Mouse (Mus musculus) MEL (cell line): ENCODE measurements around the gene Smoc1. TPM values are rescaled to one million over a fixed set of nuclear protein-coding genes. Genes with fewer than 3 reads are reported as not detected.

Experiments
- DNase-seq: peaks from one replicate; pipeline ENCODE4 v3.0.0; 2011; ENCODE audit warnings: low read depth, low spot score
- H3K27ac ChIP-seq: 2 replicates; pipeline ENCODE4 v1.5.1; 2012; ENCODE audit warnings: low read depth, mild to moderate bottlenecking, control low read depth, low read length, moderate library complexity; ENCODE audit not compliant: control insufficient read depth
- H3K27me3 ChIP-seq, 2 experiments: fragments of 150-350 bp in 1 of 2; sonication (generic) in 1 of 2; 2 replicates each; pipeline ENCODE4 v1.6.1; 2012; ENCODE audit warnings: low read length in 2 of 2, mild to moderate bottlenecking in 2 of 2, improper control_type of control experiment in 1 of 2, moderate library complexity in 1 of 2; ENCODE audit not compliant: insufficient read depth in 2 of 2, control insufficient read depth in 1 of 2
- H3K36me3 ChIP-seq, 2 experiments: 2 replicates each; pipeline ENCODE4 v1.6.1; 2012 to 2014; ENCODE audit warnings: low read length in 2 of 2, improper control_type of control experiment in 1 of 2, inconsistent platforms in 1 of 2, mild to moderate bottlenecking in 1 of 2; ENCODE audit not compliant: insufficient read depth in 2 of 2, control insufficient read depth in 1 of 2
- H3K4me1 ChIP-seq, 2 experiments: fragments of 150-350 bp in 1 of 2; sonication (generic) in 1 of 2; 2 replicates each; pipeline ENCODE4 v1.6.1; 2012; ENCODE audit warnings: low read length in 2 of 2, improper control_type of control experiment in 1 of 2, mild to moderate bottlenecking in 1 of 2; ENCODE audit not compliant: insufficient read depth in 2 of 2, control insufficient read depth in 1 of 2
- H3K4me3 ChIP-seq, 2 experiments: fragments of 150-350 bp in 1 of 2; sonication (generic) in 1 of 2; 2 replicates each; pipeline ENCODE4 v1.5.1; 2012; ENCODE audit warnings: low read depth in 2 of 2, low read length in 2 of 2, mild to moderate bottlenecking in 2 of 2, moderate library complexity in 2 of 2, control low read depth in 1 of 2, improper control_type of control experiment in 1 of 2; ENCODE audit not compliant: control insufficient read depth in 1 of 2, insufficient read depth in 1 of 2
- H3K79me2 ChIP-seq: 2 replicates; pipeline ENCODE4 v1.6.1; 2012; ENCODE audit warnings: mild to moderate bottlenecking, low read length, moderate library complexity; ENCODE audit not compliant: control insufficient read depth, poor library complexity, insufficient read depth
- H3K9ac ChIP-seq: 2 replicates; pipeline ENCODE4 v1.6.1; 2012; ENCODE audit warnings: low read depth, mild to moderate bottlenecking, control low read depth, low read length, moderate library complexity; ENCODE audit not compliant: control insufficient read depth, poor library complexity, severe bottlenecking
- H3K9me3 ChIP-seq: fragments of 150-350 bp; sonication (generic); replicated peaks from 2 replicates; pipeline ENCODE4 v1.6.1; 2012; ENCODE audit warnings: mild to moderate bottlenecking, low read length, improper control_type of control experiment, moderate library complexity; ENCODE audit not compliant: insufficient read depth
- BHLHE40 ChIP-seq: IDR thresholded peaks from 2 replicates; pipeline ENCODE4 v1.6.1; 2012; ENCODE audit warnings: low read depth, mild to moderate bottlenecking, inconsistent platforms, low read length, improper control_type of control experiment, borderline replicate concordance
- CHD1 ChIP-seq: IDR thresholded peaks from 2 replicates; pipeline ENCODE4 v1.6.1; 2012; ENCODE audit warnings: low read depth, mild to moderate bottlenecking, inconsistent platforms, low read length, improper control_type of control experiment
- CTCF ChIP-seq, 3 experiments: IDR thresholded peaks in 2 of 3; conservative IDR thresholded peaks in 1 of 3; 2 replicates each; pipeline ENCODE4 v1.5.1; 2011 to 2012; ENCODE audit warnings: low read length in 3 of 3, low read depth in 2 of 3, mild to moderate bottlenecking in 2 of 3, improper control_type of control experiment in 1 of 3, inconsistent platforms in 1 of 3, mixed read lengths in 1 of 3, moderate library complexity in 1 of 3; ENCODE audit not compliant: control insufficient read depth in 1 of 3, insufficient read depth in 1 of 3, poor library complexity in 1 of 3, severe bottlenecking in 1 of 3
- MAFK ChIP-seq: IDR thresholded peaks from 2 replicates; pipeline ENCODE4 v1.6.1; 2011; ENCODE audit warnings: low read depth, mild to moderate bottlenecking, low read length, improper control_type of control experiment, borderline replicate concordance
- MAX ChIP-seq: IDR thresholded peaks from 2 replicates; pipeline ENCODE4 v1.6.1; 2011; ENCODE audit warnings: low read length, improper control_type of control experiment
- MEF2A ChIP-seq: IDR thresholded peaks from 2 replicates; pipeline ENCODE4 v1.6.1; 2014; ENCODE audit warnings: low read depth, mild to moderate bottlenecking, inconsistent platforms, low read length, improper control_type of control experiment; ENCODE audit not compliant: poor library complexity, insufficient replicate concordance, severe bottlenecking; ENCODE audit errors: extremely low read depth
- MXI1 ChIP-seq: IDR thresholded peaks from 2 replicates; pipeline ENCODE4 v1.6.1; 2011; ENCODE audit warnings: mild to moderate bottlenecking, low read depth, low read length, improper control_type of control experiment
- NELFE ChIP-seq: IDR thresholded peaks from 2 replicates; pipeline ENCODE4 v1.6.1; 2011; ENCODE audit warnings: low read depth, low read length, improper control_type of control experiment
- POLR2AphosphoS2 ChIP-seq: IDR thresholded peaks from 2 replicates; pipeline ENCODE4 v1.6.1; 2011; ENCODE audit warnings: low read length, improper control_type of control experiment
- RCOR1 ChIP-seq: IDR thresholded peaks from 2 replicates; pipeline ENCODE4 v1.6.1; 2012; ENCODE audit warnings: low read depth, mild to moderate bottlenecking, inconsistent platforms, low read length, improper control_type of control experiment
- SIN3A ChIP-seq: IDR thresholded peaks from 2 replicates; pipeline ENCODE4 v1.6.1; 2012; ENCODE audit warnings: low read length, improper control_type of control experiment, inconsistent platforms
- SMC3 ChIP-seq: IDR thresholded peaks from 2 replicates; pipeline ENCODE4 v1.6.1; 2011; ENCODE audit warnings: low read depth, low read length, improper control_type of control experiment
- TBP ChIP-seq: IDR thresholded peaks from 2 replicates; pipeline ENCODE4 v1.8.0; 2011; ENCODE audit warnings: low read depth, low read length, improper control_type of control experiment
- UBTF ChIP-seq: IDR thresholded peaks from 2 replicates; pipeline ENCODE4 v1.6.1; 2012; ENCODE audit warnings: low read depth, mild to moderate bottlenecking, inconsistent platforms, low read length, improper control_type of control experiment, moderate library complexity, borderline replicate concordance; ENCODE audit not compliant: insufficient read depth
- USF1 ChIP-seq: IDR thresholded peaks from 2 replicates; pipeline ENCODE4 v1.6.1; 2014; ENCODE audit warnings: low read depth, mild to moderate bottlenecking, inconsistent platforms, low read length, improper control_type of control experiment, moderate library complexity
- USF2 ChIP-seq, 2 experiments: IDR thresholded peaks; 2 replicates each; pipeline ENCODE4 v1.6.1; 2011 to 2012; ENCODE audit warnings: improper control_type of control experiment in 2 of 2, low read length in 2 of 2, borderline replicate concordance in 1 of 2, inconsistent platforms in 1 of 2, low read depth in 1 of 2, mild to moderate bottlenecking in 1 of 2; ENCODE audit not compliant: insufficient read depth in 1 of 2
- ZKSCAN1 ChIP-seq: IDR thresholded peaks from 2 replicates; pipeline ENCODE4 v1.6.1; 2012; ENCODE audit warnings: low read depth, mild to moderate bottlenecking, inconsistent platforms, low read length, improper control_type of control experiment, moderate library complexity
- polyA plus RNA-seq, 2 experiments: library from polyadenylated mRNA; stranded (reverse) in 1 of 2; unstranded in 1 of 2; fragments of >175 nt in 1 of 2; fragments of >200 nt in 1 of 2; gene quantifications; 2 replicates each; pipeline versions ENCODE4 v1.2.1 to v1.2.4; 2012; ENCODE audit warnings: low replicate concordance in 2 of 2, low read depth in 1 of 2; ENCODE audit not compliant: insufficient read length in 2 of 2, insufficient read depth in 1 of 2, missing spikeins in 1 of 2
- total RNA-seq: library from RNA; depleted of rRNA; stranded (reverse); fragments of 300-350 nt; gene quantifications from 2 replicates; pipeline ENCODE4 v1.2.3, GENCODE M21; 2012

The Smoc1 gene
- total and polyA plus RNA-seq, 3 experiments, result 18.8 to 23.3 TPM; not detected in 1

DNA sequence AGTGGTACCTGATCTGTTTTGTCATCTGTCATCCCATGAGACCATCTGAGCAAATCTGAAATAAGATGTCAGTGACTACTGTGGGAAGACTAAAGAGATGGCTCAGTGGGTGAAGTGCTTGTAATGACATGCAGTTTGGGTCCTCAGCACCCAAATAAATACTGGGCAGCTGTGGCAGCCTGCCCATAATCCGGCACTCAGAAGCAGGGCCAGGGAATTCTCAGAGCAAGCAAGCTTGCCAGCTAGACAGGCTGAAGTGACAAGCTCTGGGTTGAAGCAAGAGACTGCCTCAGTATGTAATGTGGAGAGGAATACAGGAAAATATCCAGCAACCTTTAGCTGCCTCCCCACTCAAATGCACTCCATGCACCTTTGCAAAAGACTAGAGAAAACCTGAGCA lies 58.6 kb downstream of the Smoc1 start:
- DNase-seq, result no peak
- Histone ChIP-seq H3K9ac (no peak overlapping the region), H3K9me3 (no peaks in the 10 kb centered on the region), H3K4me1 (no peaks in the 10 kb centered on the region), H3K79me2 (no peaks in the 10 kb centered on the region), H3K36me3 (no peaks in the 10 kb centered on the region), H3K27ac (no peak overlapping the region), H3K4me3 (no peak overlapping the region), H3K27me3 (no peaks in the 10 kb centered on the region)
- no peak for TF ChIP-seq MXI1
- TF ChIP-seq MEF2A, result no peak
- TF ChIP-seq CTCF (IDR thresholded peaks at IDR 0.05 in 2 of 3, conservative IDR thresholded peaks at IDR 0.05 in 1 of 3; ENCODE audit: control insufficient read depth in 1 of 3, insufficient read depth in 1 of 3, low read depth in 2 of 3, low read length in 3 of 3, poor library complexity in 1 of 3, severe bottlenecking in 1 of 3), result no peak
- TF ChIP-seq SIN3A, result no peak
- no peak for TF ChIP-seq SMC3
- no peak for TF ChIP-seq NELFE
- no peak for TF ChIP-seq ZKSCAN1

DNA sequence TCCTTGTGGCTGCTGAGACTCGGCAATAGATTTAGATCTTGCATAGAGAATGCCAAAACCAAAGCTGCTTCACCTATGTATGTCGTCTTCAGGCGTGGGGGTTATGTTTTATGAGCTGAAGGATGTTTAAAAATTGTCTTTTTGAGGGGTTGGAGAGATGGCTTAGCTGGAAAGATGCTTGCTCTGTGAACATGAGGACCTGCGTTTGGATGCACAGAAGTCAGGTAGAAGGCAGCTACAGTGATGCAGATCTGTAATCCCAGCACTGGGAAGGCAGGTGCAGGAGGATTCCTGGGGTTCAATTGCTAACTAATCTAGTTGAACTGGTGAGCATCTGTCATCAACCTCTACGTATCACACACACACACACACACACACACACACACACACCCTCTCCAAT lies 61.5 kb downstream of the Smoc1 start:
- Histone ChIP-seq H3K4me3 (no peak overlapping the region), H3K9me3 (no peaks in the 10 kb centered on the region), H3K79me2 (no peaks in the 10 kb centered on the region), H3K9ac (no peak overlapping the region), H3K36me3 (no peaks in the 10 kb centered on the region), H3K27me3 (no peaks in the 10 kb centered on the region), H3K27ac (no peak overlapping the region), H3K4me1 (no peaks in the 10 kb centered on the region)
- TF ChIP-seq USF1 (no peak), USF2 (IDR thresholded peaks at IDR 0.05; ENCODE audit: borderline replicate concordance in 1 of 2, insufficient read depth in 1 of 2, low read depth in 1 of 2, low read length in 2 of 2) (no peak), POLR2AphosphoS2 (no peak), MAFK (no peak), UBTF (no peak), TBP (no peak), MAX (no peak), RCOR1 (no peak), CHD1 (no peak), BHLHE40 (no peak)
- no peak for DNase-seq
